Mouse (Mus musculus) hindbrain, postnatal 0 days (tissue): ENCODE data around the gene Dab2ip. TPM values are rescaled to one million over a fixed set of nuclear protein-coding genes. Genes with fewer than 3 reads are reported as not detected.

ENCODE experiments used
- ATAC-seq: fragments of 200-750 bp; cut with Nextera tagmentation; 2 replicates; pipeline ENCODE4 v1.8.0; 2017; ENCODE audit warnings: mild to moderate bottlenecking, moderate TSS enrichment, moderate library complexity
- DNase-seq: peaks from one replicate; pipeline ENCODE4 v3.0.0-alpha.2; 2015; ENCODE audit warnings: low spot score
- H3K27ac ChIP-seq: fragments of 300-500 bp; sonication (generic); 2 replicates; pipeline ENCODE4 v1.5.1; 2014; ENCODE audit warnings: mild to moderate bottlenecking
- H3K27me3 ChIP-seq: fragments of 300-500 bp; sonication (generic); 2 replicates; pipeline ENCODE4 v1.6.1; 2014; ENCODE audit warnings: low read length, mixed read lengths; ENCODE audit not compliant: insufficient read depth
- H3K36me3 ChIP-seq: fragments of 300-500 bp; sonication (generic); 2 replicates; pipeline ENCODE4 v1.6.1; 2014; ENCODE audit warnings: low read length, mixed read lengths; ENCODE audit not compliant: insufficient read depth
- H3K4me1 ChIP-seq: fragments of 300-500 bp; sonication (generic); 2 replicates; pipeline ENCODE4 v1.6.1; 2014; ENCODE audit warnings: antibody characterized with exemption, low read length, mixed read lengths; ENCODE audit not compliant: insufficient read depth
- H3K4me2 ChIP-seq: fragments of 300-500 bp; sonication (generic); 2 replicates; pipeline ENCODE4 v1.6.1; 2014; ENCODE audit warnings: low read depth, mild to moderate bottlenecking, low read length, moderate library complexity, mixed read lengths
- H3K4me3 ChIP-seq: fragments of 300-500 bp; sonication (generic); 2 replicates; pipeline ENCODE4 v1.5.1; 2014; ENCODE audit warnings: low read length
- H3K9ac ChIP-seq: fragments of 300-500 bp; sonication (generic); replicated peaks from 2 replicates; pipeline ENCODE4 v1.6.1; 2014; ENCODE audit warnings: mild to moderate bottlenecking, low read length, moderate library complexity, mixed read lengths
- H3K9me3 ChIP-seq: fragments of 300-500 bp; sonication (generic); 2 replicates; pipeline ENCODE4 v1.6.1; 2016; ENCODE audit warnings: low read length, mixed read lengths
- CTCF ChIP-seq: IDR thresholded peaks from 2 replicates; pipeline ENCODE4 v1.5.1; 2016; ENCODE audit warnings: antibody characterized with exemption, control low read depth, low read depth
- WGBS: fragments of 180-500 bp; shearing (Covaris S2); extraction: QIAGEN DNeasy Blood & Tissue Kit; methylation state at CpG from one replicate; pipeline ENCODE4 v1.1.7; 2014; 5-methylcytosine and 5-hydroxymethylcytosine counted together
- polyA plus RNA-seq: library from polyadenylated mRNA; unstranded; fragments of >200 nt; fragmentation: Nextera tagmentation; extraction: Ambion mirVana; gene quantifications from 2 replicates; pipeline ENCODE4 v1.2.1, GENCODE M21; 2015
- total RNA-seq: library from RNA; depleted of rRNA; stranded (reverse); fragments of >200 nt; gene quantifications from 2 replicates; pipeline ENCODE4 v1.2.3, GENCODE M21; 2014

Dab2ip gene
- total and polyA plus RNA-seq, 2 experiments from 2014 or later: 64.5 to 161 TPM

DNA sequence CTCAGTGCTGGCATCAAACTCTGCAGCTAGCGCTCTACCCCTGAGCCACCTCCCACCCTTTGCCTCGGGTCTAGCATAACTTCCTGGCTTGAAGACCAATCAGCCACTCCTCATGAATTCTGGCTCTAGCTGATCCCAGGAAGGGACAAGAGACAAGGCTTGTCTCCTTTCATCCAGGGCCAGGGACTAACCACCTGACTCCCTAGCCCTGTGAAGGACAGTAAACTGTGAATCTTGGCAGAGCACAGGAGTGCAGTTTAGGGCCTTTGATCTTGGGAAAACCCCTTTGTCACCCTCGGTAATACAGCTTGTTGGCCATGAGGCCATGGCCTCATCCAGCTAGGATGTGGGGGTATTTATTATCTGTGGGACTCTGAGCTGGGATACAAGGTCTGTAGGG lies 100.2 kb downstream of the Dab2ip start:
- no peaks in the 10 kb centered on the region for H3K9me3 ChIP-seq
- H3K4me2 ChIP-seq: no peak overlapping the region
- H3K9ac ChIP-seq: no peak overlapping the region
- H3K4me3 ChIP-seq: no peak overlapping the region
- no peak for TF ChIP-seq CTCF
- ATAC-seq: no peak
- no peaks in the 10 kb centered on the region for H3K36me3 ChIP-seq
- no peak overlapping the region for H3K27ac ChIP-seq
- H3K4me1 ChIP-seq: peaks cover 13% of the 10 kb centered on the region
- 49% methylated on average over 3 of the region's 3 CpGs for WGBS
- H3K27me3 ChIP-seq: no peaks in the 10 kb centered on the region
- no peak for DNase-seq

DNA sequence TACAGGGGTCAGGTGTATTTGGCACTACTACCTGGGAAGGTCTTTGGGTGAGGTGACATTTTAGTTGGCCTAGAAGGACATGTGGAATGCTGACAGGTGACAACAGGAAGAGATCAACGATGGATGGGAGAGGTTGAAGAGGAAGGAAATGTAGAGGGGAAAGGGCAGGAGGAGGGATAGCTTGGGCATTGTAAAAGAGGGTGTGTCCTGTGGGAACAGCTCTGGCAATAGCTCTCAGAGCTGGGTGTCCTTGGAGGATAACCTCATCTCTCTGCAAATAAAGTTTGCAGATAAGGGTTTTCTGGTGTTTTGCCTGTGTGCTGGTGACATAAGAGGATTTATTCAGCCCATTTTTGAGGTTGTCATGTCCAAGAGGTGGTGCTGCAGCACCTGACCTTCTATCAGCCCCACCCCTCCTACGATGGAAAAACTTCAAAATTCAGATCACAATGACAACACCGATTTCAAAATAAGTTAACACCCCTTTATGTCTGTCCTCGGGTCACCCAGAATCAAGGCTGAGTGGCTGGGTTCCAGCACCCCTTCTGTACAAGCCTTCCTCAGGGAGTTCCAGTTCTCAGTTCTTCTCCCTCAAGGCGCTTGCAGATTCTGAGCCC lies 101.6 kb downstream of the Dab2ip start:
- Histone ChIP-seq H3K27ac (no peak overlapping the region), H3K4me1 (peaks cover 26% of the 10 kb centered on the region), H3K9me3 (no peaks in the 10 kb centered on the region), H3K4me2 (no peak overlapping the region), H3K27me3 (no peaks in the 10 kb centered on the region), H3K9ac (no peak overlapping the region), H3K36me3 (no peaks in the 10 kb centered on the region), H3K4me3 (no peak overlapping the region)
- no peak for DNase-seq
- ATAC-seq: no peak
- 87% methylated on average over 5 of the region's 5 CpGs for WGBS
- TF ChIP-seq CTCF: no peak

DNA sequence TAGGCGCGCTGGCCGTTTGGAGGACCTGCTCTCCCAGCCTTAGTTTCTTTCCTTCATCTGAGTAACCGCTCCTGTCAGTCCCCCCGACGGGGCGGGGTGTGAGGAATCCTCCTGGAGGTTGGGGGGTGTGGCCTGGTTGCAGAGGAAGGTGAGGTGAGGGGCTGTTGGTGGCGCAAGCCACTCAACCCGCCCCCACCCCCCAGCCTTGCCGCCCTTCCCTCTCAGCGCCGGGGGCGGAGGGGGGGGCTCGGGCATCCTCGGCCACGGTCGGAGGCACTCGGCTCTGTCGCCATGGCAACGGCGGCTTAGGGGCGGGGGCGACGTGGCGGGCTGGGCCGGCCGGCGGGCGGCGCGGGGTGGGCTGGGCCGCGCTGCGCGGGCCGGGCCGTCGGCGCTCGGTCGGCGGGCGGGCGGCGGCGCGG lies 102.9 kb downstream of the Dab2ip start:
- 4% methylated on average over 12 of the region's 47 CpGs for WGBS

DNA sequence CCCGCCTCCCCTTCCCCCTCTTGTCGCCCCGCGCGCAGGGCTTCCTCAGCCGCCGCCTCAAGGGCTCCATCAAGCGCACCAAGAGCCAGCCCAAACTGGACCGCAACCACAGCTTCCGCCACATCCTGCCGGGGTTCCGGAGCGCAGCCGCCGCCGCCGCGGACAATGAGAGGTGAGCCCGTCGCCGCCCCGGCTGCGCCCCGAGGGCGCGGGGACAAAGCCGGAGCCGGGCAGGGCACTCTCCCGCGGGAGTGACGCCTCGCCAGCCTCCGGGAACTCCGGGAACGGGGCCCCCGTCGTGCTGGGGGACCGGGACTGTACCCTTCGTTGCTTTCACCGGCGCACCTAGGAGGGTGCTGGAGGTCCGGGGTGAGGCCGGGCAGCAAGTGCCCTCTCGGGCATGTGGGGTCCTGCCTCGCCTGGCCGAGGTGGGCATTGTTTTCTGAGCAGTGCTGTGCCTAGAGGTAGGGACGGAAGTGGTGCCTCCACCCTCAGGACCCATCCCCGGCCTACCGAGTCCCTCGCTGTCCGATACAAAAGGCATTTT lies 103.5 kb downstream of the Dab2ip start:
- TF ChIP-seq CTCF: peak; percentile 14; the same call in 1 of the 2 replicates
- Histone ChIP-seq H3K27ac (peak overlapping the region; percentile 88), H3K4me2 (peak overlapping the region; percentile 89), H3K9me3 (no peaks in the 10 kb centered on the region), H3K4me3 (peak overlapping the region; percentile 92), H3K9ac (peak overlapping the region; percentile 94), H3K36me3 (no peaks in the 10 kb centered on the region), H3K4me1 (peaks cover 34% of the 10 kb centered on the region), H3K27me3 (no peaks in the 10 kb centered on the region)
- under 1% methylated on average over 38 of the region's 51 CpGs for WGBS
- DNase-seq (no peak), ATAC-seq (peak; percentile 53)

More for the DNA sequence above, 102.9 kb downstream of the Dab2ip start:
- H3K9me3 ChIP-seq: no peaks in the 10 kb centered on the region
- DNase-seq (peak; percentile 95), ATAC-seq (peak; percentile 85)
- H3K27me3 ChIP-seq: no peaks in the 10 kb centered on the region
- H3K4me1 ChIP-seq: peaks cover 34% of the 10 kb centered on the region
- no peak for TF ChIP-seq CTCF
- peak overlapping the region; percentile 89 for H3K4me2 ChIP-seq
- H3K4me3 ChIP-seq: peak overlapping the region; percentile 92
- no peaks in the 10 kb centered on the region for H3K36me3 ChIP-seq
- peak overlapping the region; percentile 88 for H3K27ac ChIP-seq
- peak overlapping the region; percentile 94 for H3K9ac ChIP-seq

DNA sequence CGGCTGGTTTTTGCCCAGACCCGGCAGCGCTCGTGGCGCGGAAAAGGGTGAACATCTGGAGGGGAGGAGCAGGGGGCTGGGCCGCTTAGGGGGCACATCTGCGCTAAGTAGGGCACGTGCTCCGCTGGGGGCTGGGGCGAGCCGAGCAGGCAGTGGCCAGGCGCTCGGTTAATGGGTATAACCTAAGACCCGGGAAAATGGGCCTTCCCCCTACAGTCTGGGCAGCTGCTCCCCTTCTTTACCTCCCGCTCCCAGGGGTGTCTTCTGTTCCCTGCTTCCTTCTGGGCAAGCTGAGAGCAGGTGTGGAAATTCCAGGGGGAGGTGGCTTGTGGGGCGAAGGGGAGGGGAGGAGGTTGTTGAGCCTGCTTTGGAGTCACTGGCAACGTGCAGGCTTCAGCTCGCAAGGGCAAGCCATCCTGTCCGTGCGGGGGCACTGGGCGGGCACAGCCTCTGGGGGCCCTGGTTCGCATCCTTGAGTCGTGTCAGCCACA lies 104.0 kb downstream of the Dab2ip start:
- 2% methylated on average over 22 of the region's 24 CpGs for WGBS
- TF ChIP-seq CTCF: no peak; the same call in 1 of the 2 replicates
- Histone ChIP-seq H3K36me3 (no peaks in the 10 kb centered on the region), H3K4me1 (peaks cover 34% of the 10 kb centered on the region), H3K27me3 (no peaks in the 10 kb centered on the region), H3K9me3 (no peaks in the 10 kb centered on the region), H3K27ac (peak overlapping the region; percentile 88), H3K9ac (peak overlapping the region; percentile 94), H3K4me3 (peak overlapping the region; percentile 92), H3K4me2 (peak overlapping the region; percentile 89)
- DNase-seq (peak; percentile 57), ATAC-seq (peak; percentile 72)

DNA sequence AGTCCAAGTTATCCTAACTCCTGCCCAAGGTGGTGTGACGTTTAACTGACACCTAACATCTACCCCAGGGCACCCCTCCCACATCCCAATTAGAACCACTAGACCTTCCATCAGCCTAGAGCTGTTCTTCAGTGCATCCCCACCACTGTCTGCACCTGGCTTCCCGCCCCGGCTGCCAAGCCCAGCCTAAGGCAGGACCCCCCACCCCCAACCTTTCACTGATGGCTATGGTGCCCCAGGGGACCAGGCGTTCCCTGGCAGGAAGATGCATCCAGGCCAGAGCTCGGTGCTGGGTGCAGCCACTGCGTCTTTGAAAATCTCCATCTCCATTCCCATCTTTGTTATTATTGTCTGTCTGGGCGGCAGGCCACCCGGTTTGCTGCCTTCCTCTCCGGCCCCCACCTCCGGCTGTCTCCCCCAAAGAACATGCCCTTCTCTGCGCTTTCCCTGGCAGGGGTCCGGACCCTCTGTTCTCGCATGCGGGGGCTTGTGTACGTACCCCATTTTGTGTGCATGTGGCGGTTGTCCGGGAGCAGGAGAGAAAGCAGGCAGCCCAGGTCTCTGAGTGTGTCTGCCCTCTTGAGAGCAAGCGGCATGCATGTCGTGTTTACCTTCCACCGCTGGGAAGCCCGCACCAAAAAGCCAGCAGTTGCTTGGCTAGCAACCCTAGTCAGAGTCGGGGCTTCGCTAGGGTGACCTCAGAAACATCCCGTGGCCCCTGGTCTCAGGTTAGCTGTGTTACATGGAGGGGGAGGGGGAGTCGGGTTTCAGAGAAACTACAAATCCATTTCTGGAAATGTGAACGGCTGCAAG lies 104.9 kb downstream of the Dab2ip start:
- ATAC-seq: no peak
- Histone ChIP-seq H3K27ac (peak overlapping the region; percentile 88), H3K4me2 (peak overlapping the region; percentile 89), H3K4me3 (peak overlapping the region; percentile 92), H3K4me1 (peaks cover 35% of the 10 kb centered on the region), H3K9ac (peak overlapping the region; percentile 94), H3K27me3 (no peaks in the 10 kb centered on the region), H3K36me3 (no peaks in the 10 kb centered on the region), H3K9me3 (no peaks in the 10 kb centered on the region)
- peak; percentile 44 for TF ChIP-seq CTCF
- DNase-seq: peak; percentile 56
- WGBS: 5% methylated on average over 26 of the region's 26 CpGs
